Mouse (Mus musculus): ENCODE data around the gene Olfr550.
"Not testable (repeated sequence)": the region's sequence is repeated elsewhere in the genome, so short reads cannot be mapped to it uniquely, and the experiment has no call there.

Olfr550 gene

DNA sequence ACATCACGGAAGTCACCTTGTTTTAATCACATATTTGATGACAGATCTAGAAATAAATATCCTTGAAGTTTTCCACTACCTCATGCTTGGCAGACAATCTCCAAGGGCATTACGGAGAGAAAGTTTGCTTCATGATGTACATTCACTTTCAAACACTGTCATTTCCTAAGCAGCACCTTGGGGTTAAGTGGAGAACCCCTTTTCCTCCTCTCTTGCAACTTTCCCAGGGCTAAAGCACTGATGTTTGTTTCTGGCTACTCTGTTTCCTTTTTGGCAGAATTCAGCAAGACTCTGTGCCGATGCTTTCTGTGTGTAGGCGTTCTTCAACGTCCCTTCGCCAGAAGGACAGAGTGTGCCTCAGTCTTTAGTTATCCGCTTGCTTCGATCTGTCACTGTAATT is at the start of gene Olfr550:
Olfr550 (plus strand) TSS at position 301 of the 400 bp plus-strand sequence.
- no peak for DNase-seq (ENCODE audit: low spot score)

- no peak for DNase-seq (ENCODE audit: low spot score)
These were observed 42.2 kb upstream of the Olfr550 start for GRCm38 (mm10) chr7:102529052-102529451.

DNA sequence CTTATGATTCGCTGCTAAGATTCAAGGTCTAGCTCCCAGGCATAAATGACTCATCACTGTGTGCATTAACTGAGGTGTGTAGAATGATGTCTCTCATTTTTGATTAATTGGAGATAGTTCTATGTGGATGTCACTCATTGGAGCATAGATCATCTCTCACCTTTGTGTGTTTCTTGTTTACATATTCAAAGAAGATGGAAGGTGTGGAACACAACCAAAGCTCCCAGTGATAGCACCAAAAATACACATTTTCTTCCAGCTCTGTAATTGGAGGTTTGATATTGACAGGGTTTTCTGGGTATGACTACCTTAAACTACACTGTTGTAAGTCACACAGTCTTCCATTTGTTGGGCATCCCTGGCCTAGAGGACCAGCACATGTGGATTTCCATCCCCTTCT is 36.8 kb upstream of the Olfr550 start, which contains the start of gene Olfr547:
Olfr547 (plus strand) TSS at position 301 of the 400 bp plus-strand sequence.
- DNase-seq (ENCODE audit: low spot score), result no peak

- no peak for DNase-seq (ENCODE audit: low spot score)
These were observed 30.6 kb upstream of the Olfr550 start, which contains the start of gene Olfr548-ps1 for GRCm38 (mm10) chr7:102540596-102540995. Gene Olfr548-ps1 (plus strand): TSS chr7:102540896.

- DNase-seq (ENCODE audit: low spot score), result no peak
These were observed 30.0 kb upstream of the Olfr550 start for GRCm38 (mm10) chr7:102541251-102541650.

DNA sequence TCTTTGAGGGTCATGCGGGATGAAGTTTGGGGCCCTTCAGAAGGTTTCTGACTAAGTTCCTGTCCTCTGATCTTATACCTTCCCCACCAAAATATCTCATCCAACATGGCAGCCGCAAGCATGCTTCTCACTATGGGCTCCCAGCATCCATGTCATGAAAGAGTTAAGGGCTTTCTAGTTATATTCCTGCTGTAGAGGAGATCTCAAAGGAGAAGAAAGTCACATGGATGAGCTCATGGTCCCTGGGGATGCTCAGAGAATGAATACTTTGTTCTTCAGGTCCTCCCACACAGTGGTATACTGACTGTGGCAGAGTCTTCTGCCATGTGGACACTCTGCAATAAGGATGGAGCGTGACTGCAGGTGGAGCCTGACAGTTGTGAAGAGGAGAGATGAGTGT is 21.7 kb upstream of the Olfr550 start, which contains the start of gene Olfr549:
Olfr549 (plus strand) TSS at position 301 of the 400 bp plus-strand sequence.
- DNase-seq (ENCODE audit: low spot score), result no peak

DNA sequence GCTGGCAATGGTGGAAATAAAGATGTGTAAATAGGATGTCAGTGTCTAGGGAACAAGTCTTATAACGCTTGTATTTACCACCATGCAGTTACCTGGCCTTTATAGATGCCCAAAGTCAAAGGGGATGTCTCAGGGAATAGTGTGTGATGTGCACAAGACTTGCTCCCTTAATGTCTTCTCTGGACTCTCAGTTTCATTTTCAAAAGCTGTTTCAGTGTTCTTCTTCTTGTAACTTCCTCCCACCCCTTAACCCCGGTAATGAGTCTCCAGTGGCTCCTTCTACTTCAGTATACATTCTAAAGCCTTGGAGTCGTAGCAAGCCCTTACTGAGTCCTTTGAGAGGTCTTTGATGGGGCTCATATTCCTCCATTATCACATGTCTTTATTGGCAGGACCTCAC is 18.0 kb upstream of the Olfr550 start:
- no peak for DNase-seq (ENCODE audit: low spot score)

DNA sequence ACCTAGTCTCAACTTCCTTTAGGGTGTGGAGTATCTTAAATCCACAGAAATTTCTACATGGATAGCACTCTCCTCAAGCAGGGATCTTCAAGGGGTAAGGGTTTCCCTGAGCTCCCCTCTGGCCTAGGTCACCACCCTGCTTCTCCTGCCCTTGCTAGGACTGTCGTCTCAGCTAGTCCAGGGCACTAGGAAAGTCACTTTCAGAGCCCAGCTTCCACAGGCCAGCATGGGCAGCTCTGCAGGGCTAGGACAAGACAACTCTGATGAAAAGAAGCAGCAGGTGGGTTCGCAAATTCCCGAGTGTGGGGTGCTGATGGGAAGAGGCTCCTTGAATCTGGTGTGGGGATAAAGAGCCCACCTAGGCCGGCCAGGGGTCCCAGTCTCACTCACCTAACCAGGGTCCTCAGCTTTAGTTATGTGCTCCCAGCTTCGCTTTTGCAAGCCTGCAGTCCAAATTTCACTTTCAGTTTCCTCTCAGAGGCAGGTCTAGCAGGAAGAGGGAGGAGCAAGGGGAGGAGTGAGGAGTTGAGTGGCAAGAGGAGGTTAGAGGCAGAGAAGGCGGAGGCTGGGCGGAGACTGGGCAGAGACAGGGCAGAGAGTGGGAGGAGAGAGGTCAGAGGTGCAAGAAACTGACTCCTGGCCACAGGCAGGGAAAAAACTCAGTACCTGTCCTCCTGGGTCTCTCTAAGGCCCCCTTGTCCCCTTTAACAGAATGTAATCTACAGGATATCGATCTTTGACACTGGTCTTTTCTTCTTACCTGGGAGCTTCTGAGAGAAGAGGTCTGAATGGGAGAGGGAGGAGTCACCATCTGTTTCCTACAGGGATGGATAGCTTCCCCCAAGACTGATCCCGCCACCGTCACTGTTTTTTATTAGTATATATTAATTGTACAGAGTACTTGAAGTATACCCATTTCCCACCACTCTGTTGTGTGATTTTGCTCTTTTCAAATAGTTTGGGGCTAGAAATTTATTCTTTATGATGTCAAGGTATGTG is 5.9 kb upstream of the Olfr550 start, which contains the start of gene Trim21:
Trim21 (minus strand) TSS at position 488 of the 999 bp plus-strand sequence.
- DNase-seq (ENCODE audit: low spot score), result peak; percentile 89

DNA sequence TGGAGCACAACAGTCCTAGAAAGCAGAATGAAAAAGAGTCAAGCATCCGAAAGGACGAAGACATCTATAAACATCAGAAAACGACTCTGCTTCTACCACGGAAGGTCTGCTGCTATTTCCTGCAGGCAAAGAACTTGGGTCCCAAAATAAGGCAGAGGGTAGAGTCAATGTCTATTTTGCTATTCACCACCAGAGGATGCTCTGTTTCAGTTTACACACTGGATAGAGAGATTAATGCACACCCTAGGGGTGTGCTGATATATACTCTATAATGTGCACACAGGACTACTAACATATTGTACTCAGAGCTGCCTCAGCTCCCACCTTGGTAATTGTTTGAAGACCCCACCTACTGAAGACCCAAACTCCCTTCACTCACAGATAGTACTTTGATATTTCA is 5.0 kb upstream of the Olfr550 start:
- DNase-seq (ENCODE audit: low spot score), result no peak

GRCm38 (mm10) chr7:102573174-102573830 is 2.1 kb downstream of the Olfr550 start:
- no peak for DNase-seq (ENCODE audit: low spot score)

DNA sequence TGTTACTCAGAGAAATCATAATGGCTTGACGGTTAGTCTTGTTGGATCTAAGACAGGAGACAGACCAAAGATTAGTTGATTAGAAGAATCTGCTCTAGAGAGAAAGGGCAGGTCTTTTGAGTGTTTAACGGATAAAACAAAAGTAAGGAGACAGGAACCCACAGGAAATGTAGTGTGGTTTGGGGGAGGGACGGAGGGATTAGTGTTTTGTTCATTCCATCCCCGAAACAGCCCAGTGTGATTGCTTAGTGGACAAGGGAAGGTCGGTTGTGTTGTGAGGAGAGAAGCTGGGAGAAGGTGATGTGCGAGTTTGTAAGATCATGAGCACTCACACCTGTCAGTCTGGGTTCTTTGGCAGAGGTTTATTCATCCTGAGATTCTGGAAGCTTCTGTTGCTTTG is 4.8 kb downstream of the Olfr550 start:
- no peak for DNase-seq (ENCODE audit: low spot score)

DNA sequence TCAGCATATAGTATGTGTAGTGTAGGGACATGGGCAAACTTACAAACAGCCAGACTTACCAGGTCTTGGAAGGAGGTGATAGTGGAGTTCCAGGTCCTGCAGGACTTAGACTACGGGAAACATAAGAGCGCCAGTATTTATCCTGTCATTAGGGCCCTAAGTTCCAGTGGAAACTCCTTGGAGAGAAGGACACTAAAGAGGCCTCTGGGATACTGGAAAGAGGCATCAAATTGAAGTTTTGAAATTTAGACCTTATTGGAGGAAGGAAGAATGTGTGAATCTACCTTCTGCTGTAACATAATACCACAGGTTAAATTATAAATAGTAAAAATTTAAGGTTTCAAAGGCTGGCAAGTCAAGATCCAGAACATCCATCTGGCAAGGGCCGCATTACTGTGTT is 20.5 kb downstream of the Olfr550 start, which contains the start of gene Olfr551:
Olfr551 (minus strand) TSS at position 101 of the 400 bp plus-strand sequence.
- no peak for DNase-seq (ENCODE audit: low spot score)

GRCm38 (mm10) chr7:102597378-102598031 is 26.3 kb downstream of the Olfr550 start, which contains the start of gene Olfr552:
Gene Olfr552 (plus strand): TSS chr7:102597770.
- no peak for DNase-seq (ENCODE audit: low spot score)

DNA sequence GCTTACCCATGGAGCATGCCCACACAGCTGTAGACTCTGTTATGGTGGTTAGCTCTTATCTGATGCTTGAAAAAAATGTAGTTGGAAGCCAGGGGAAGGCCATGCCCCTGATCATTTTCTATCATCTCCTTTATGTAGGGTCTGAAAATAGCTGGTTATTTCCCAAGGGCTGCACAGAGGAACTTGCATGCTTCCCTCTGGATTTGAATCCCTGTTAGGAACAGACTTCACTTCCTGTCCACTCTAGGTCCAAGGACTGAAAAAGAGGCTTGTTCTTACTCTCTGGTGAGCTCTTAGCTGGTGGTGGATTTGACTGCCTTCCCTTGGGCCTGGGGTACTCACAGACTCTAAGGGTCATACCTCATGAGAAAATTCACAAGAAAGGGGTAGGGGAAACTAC is 46.9 kb downstream of the Olfr550 start, which contains the start of gene Olfr553:
Olfr553 (minus strand) TSS at position 101 of the 400 bp plus-strand sequence.
- no peak for DNase-seq (ENCODE audit: low spot score)

DNA sequence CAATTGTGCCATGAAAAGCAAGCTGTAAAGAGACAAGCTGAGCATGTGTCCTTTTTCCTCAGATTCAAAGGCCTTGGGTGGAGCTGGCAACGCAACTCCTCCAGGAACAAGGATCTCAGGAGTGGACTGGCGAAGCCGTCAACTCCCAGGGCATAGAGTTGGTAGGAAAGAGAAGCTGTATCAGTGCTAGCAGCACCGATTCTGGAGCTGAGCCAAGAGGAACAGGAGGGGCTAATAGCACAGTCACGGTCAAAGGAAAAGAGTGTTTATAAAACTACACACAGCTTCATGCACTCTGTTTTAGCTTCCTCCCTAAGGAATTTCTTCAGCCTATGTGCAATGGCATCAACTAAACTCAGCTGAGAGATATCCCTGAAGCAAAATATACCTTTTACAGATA is 48.4 kb downstream of the Olfr550 start:
- no peak for DNase-seq (ENCODE audit: low spot score)

DNA sequence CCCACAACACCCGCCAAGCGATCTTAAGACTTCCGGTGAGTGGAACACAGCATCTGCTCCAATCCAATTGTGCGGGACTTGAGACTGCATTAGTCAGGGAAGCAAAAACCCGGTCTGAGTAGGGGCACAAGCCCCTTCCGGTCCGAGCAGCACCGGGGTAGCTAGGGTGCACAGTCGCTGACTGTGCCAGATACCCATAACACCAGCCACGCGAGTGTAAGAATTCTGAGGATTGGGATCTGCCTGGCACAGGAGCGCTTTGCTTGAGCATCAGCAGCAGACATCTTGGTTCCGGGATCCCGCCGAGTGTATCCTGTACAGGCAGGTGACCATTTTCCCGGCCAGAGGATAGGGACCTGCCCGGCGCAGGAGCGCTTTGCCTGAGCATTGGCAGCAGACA is 49.1 kb downstream of the Olfr550 start:
- not testable (repeated sequence) for DNase-seq (ENCODE audit: low spot score)
